Mouse (Mus musculus) kidney, embryonic 14.5 days (tissue): ENCODE data around the gene Fignl2. TPM values are rescaled to one million over a fixed set of nuclear protein-coding genes. Genes with fewer than 3 reads are reported as not detected.

Source experiments
- ATAC-seq: fragments of 200-750 bp; cut with Nextera tagmentation; 2 replicates; pipeline ENCODE4 v1.8.0; 2017; ENCODE audit warnings: moderate number of reproducible peaks, mild to moderate bottlenecking, moderate TSS enrichment, moderate library complexity; ENCODE audit not compliant: low FRiP score, low TSS enrichment
- H3K27ac ChIP-seq: fragments of 300-500 bp; sonication (generic); 2 replicates; pipeline ENCODE4 v1.5.1; 2014; ENCODE audit warnings: low read depth, mild to moderate bottlenecking, low read length, moderate library complexity, mixed read lengths
- H3K27me3 ChIP-seq: fragments of 300-500 bp; sonication (generic); 2 replicates; pipeline ENCODE4 v1.6.1; 2014; ENCODE audit warnings: mild to moderate bottlenecking, low read length; ENCODE audit not compliant: control insufficient read depth, insufficient read depth
- H3K36me3 ChIP-seq: fragments of 300-500 bp; sonication (generic); 2 replicates; pipeline ENCODE4 v1.6.1; 2014; ENCODE audit warnings: low read length, mixed read lengths; ENCODE audit not compliant: control insufficient read depth, insufficient read depth
- H3K4me1 ChIP-seq: fragments of 300-500 bp; sonication (generic); 2 replicates; pipeline ENCODE4 v1.6.1; 2014; ENCODE audit warnings: low read length, mixed read lengths; ENCODE audit not compliant: control insufficient read depth, insufficient read depth
- H3K4me2 ChIP-seq: fragments of 300-500 bp; sonication (generic); replicated peaks from 2 replicates; pipeline ENCODE4 v1.6.1; 2014; ENCODE audit warnings: low read depth, mild to moderate bottlenecking, low read length
- H3K4me3 ChIP-seq: fragments of 300-500 bp; sonication (generic); 2 replicates; pipeline ENCODE4 v1.5.1; 2014; ENCODE audit warnings: mild to moderate bottlenecking, low read length
- H3K9ac ChIP-seq: fragments of 300-500 bp; sonication (generic); 2 replicates; pipeline ENCODE4 v1.6.1; 2014; ENCODE audit warnings: low read depth, mild to moderate bottlenecking, low read length, moderate library complexity
- H3K9me3 ChIP-seq: fragments of 300-500 bp; sonication (generic); 2 replicates; pipeline ENCODE4 v1.6.1; 2016; ENCODE audit warnings: low read length; ENCODE audit not compliant: control insufficient read depth
- WGBS: fragments of 180-500 bp; shearing (Covaris S2); extraction: QIAGEN DNeasy Blood & Tissue Kit; methylation state at CpG from one replicate; pipeline ENCODE4 v1.1.7; 2014; 5-methylcytosine and 5-hydroxymethylcytosine counted together
- polyA plus RNA-seq: library from polyadenylated mRNA; unstranded; fragments of >200 nt; fragmentation: Nextera tagmentation; extraction: Ambion mirVana; gene quantifications from 2 replicates; pipeline ENCODE4 v1.2.1, GENCODE M21; 2014

The Fignl2 gene
- polyA plus RNA-seq, 1 experiment from 2014 or later: 0.58 TPM

GRCm38 (mm10) chr15:101076071-101077000 is 2.0 kb downstream of the Fignl2 start:
- no peaks in the 10 kb centered on the region for H3K36me3 ChIP-seq
- 4% methylated on average over 26 of the region's 26 CpGs for WGBS
- peak overlapping the region; percentile 94 for H3K9ac ChIP-seq

GRCm38 (mm10) chr15:101075656-101076055 is 2.7 kb downstream of the Fignl2 start:
- peak overlapping the region; percentile 93 for H3K4me3 ChIP-seq
- no peak for ATAC-seq
- WGBS: 25% methylated on average over 5 of the region's 5 CpGs
- no peaks in the 10 kb centered on the region for H3K36me3 ChIP-seq
- peaks cover 48% of the 10 kb centered on the region for H3K4me1 ChIP-seq
- H3K9me3 ChIP-seq: no peaks in the 10 kb centered on the region
- no peaks in the 10 kb centered on the region for H3K27me3 ChIP-seq
- peak overlapping the region; percentile 97; the same call in 1 of the 2 replicates for H3K27ac ChIP-seq
- 0 out of 2 replicates have a peak overlapping the region, but pooled peaks have one; percentile 8 for H3K9ac ChIP-seq
- peak overlapping the region; percentile 76 for H3K4me2 ChIP-seq

More at GRCm38 (mm10) chr15:101076071-101077000, 2.0 kb downstream of the Fignl2 start:
- Histone ChIP-seq H3K9me3 (no peaks in the 10 kb centered on the region), H3K4me3 (peak overlapping the region; percentile 93), H3K4me2 (peak overlapping the region; percentile 76), H3K27me3 (no peaks in the 10 kb centered on the region), H3K27ac (peak overlapping the region; percentile 97; the same call in 1 of the 2 replicates), H3K4me1 (peaks cover 41% of the 10 kb centered on the region)
- ATAC-seq: peak; percentile 20

GRCm38 (mm10) chr15:101075150-101075549 is 3.2 kb downstream of the Fignl2 start:
- Histone ChIP-seq H3K4me3 (no peak overlapping the region), H3K9me3 (no peaks in the 10 kb centered on the region), H3K27me3 (no peaks in the 10 kb centered on the region), H3K27ac (no peak overlapping the region; the same call in 1 of the 2 replicates), H3K4me2 (no peak overlapping the region; the same call in 1 of the 2 replicates), H3K9ac (0 out of 2 replicates have a peak overlapping the region, but pooled peaks have one; percentile 8), H3K36me3 (no peaks in the 10 kb centered on the region), H3K4me1 (peaks cover 53% of the 10 kb centered on the region)
- 69% methylated on average over 4 of the region's 4 CpGs for WGBS
- no peak for ATAC-seq

GRCm38 (mm10) chr15:101074067-101074466 is 4.3 kb downstream of the Fignl2 start:
- no peak for ATAC-seq
- Histone ChIP-seq H3K4me3 (no peak overlapping the region), H3K4me1 (peaks cover 59% of the 10 kb centered on the region), H3K27me3 (no peaks in the 10 kb centered on the region), H3K36me3 (no peaks in the 10 kb centered on the region), H3K9me3 (no peaks in the 10 kb centered on the region), H3K9ac (no peak overlapping the region), H3K27ac (no peak overlapping the region), H3K4me2 (no peak overlapping the region)
- WGBS: 84% methylated on average over 5 of the region's 5 CpGs

GRCm38 (mm10) chr15:101072736-101073135 is 5.6 kb downstream of the Fignl2 start:
- Histone ChIP-seq H3K9ac (no peak overlapping the region; the same call in 1 of the 2 replicates), H3K27ac (no peak overlapping the region), H3K36me3 (no peaks in the 10 kb centered on the region), H3K4me2 (no peak overlapping the region), H3K27me3 (no peaks in the 10 kb centered on the region), H3K9me3 (no peaks in the 10 kb centered on the region), H3K4me3 (no peak overlapping the region), H3K4me1 (peaks cover 68% of the 10 kb centered on the region)
- 54% methylated on average over 2 of the region's 2 CpGs for WGBS
- ATAC-seq: no peak

GRCm38 (mm10) chr15:101070762-101071161 is 7.6 kb downstream of the Fignl2 start:
- Histone ChIP-seq H3K36me3 (no peaks in the 10 kb centered on the region), H3K9ac (peak overlapping the region; percentile 8; the same call in 1 of the 2 replicates), H3K9me3 (no peaks in the 10 kb centered on the region), H3K4me3 (no peak overlapping the region), H3K27ac (peak overlapping the region; percentile 76), H3K4me2 (peak overlapping the region; percentile 13; the same call in 1 of the 2 replicates), H3K27me3 (no peaks in the 10 kb centered on the region), H3K4me1 (peaks cover 75% of the 10 kb centered on the region)
- ATAC-seq: 0 out of 2 replicates have a peak, but pooled peaks have one; percentile 20
- WGBS: 16% methylated on average over 5 of the region's 5 CpGs

GRCm38 (mm10) chr15:101069641-101070190 is 8.7 kb downstream of the Fignl2 start:
- H3K9me3 ChIP-seq: no peaks in the 10 kb centered on the region
- H3K4me2 ChIP-seq: no peak overlapping the region
- no peaks in the 10 kb centered on the region; the same call in 1 of the 2 replicates for H3K36me3 ChIP-seq
- 40% methylated on average over 9 of the region's 9 CpGs for WGBS
- peaks cover 74% of the 10 kb centered on the region for H3K4me1 ChIP-seq
- peak overlapping the region; percentile 28; the same call in 1 of the 2 replicates for H3K9ac ChIP-seq
- H3K4me3 ChIP-seq: no peak overlapping the region
- no peaks in the 10 kb centered on the region for H3K27me3 ChIP-seq
- peak overlapping the region; percentile 76 for H3K27ac ChIP-seq
- ATAC-seq: no peak

- H3K27ac ChIP-seq: peak overlapping the region; percentile 30; the same call in 1 of the 2 replicates
- H3K27me3 ChIP-seq: no peaks in the 10 kb centered on the region
- H3K4me3 ChIP-seq: no peak overlapping the region
- H3K9me3 ChIP-seq: no peaks in the 10 kb centered on the region
- H3K4me2 ChIP-seq: no peak overlapping the region
- WGBS: 62% methylated on average over 4 of the region's 4 CpGs
- H3K36me3 ChIP-seq: no peaks in the 10 kb centered on the region; the same call in 1 of the 2 replicates
- H3K9ac ChIP-seq: peak overlapping the region; percentile 28
- no peak for ATAC-seq
- peaks cover 74% of the 10 kb centered on the region for H3K4me1 ChIP-seq
These were observed 9.7 kb downstream of the Fignl2 start for GRCm38 (mm10) chr15:101068671-101069070.
